Mouse (Mus musculus) liver, adult (tissue): Measurements from ENCODE around the gene Kifc3.

ENCODE experiments used
- GATA4 ChIP-seq: IDR thresholded peaks from 2 replicates; pipeline ENCODE4 v1.6.1; 2014; ENCODE audit warnings: mild to moderate bottlenecking, low read length; ENCODE audit not compliant: insufficient replicate concordance

Gene Kifc3

DNA sequence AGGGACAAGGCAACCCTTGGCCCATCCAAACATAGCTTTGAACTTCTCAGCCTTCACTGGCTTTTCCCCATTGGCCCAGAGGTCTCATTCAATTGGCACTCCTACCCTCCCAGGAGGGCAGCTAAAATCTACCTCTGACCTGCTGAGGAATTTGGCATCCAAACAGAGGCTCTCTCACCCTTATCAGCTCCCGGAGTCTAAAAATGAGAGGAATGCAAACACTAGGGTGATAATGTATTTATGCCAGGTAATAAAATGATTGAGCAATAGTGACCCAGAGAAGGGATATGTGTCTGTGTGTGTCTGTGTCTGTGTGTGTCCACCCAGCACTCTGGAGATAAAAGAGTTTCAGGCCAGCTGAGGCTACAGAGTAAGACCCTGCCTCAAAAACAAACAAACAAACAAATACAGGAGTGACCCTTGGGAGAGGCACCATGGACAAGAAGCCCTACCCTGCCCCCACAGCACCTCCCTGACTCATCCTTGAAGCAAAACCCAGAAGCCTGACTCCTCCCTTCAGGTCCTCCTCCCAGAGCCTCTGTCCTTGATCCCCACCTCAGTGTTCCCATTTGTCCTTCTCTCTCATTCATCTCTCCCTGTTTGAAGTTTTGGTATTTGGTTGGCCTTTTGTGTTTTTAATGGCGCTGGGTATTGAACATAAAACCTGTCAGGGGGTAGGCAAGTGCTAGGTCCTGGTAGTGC, 56.4 kb downstream of the Kifc3 start:
- peak; percentile 94 for TF ChIP-seq GATA4

DNA sequence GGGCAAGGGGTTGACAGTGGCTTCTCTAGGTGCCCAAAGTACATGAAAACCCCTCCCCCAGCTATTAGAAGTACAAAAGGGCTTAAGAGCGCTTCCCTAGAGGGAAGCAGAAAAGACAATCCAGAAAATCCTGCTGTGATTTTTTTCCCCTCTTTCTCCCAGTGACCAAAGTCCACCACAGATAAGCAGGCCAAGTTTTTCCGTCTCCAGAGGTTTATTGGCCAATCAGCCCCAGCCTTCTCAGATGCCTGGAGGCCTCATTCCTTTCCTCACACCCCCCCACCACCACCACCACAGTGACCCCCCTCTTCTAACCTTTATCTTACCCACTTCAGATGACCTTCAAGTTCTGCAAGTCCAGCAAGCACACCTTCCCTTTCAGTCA, 58.0 kb downstream of the Kifc3 start:
- TF ChIP-seq GATA4 = peak; percentile 58; the same call in 1 of the 2 replicates

DNA sequence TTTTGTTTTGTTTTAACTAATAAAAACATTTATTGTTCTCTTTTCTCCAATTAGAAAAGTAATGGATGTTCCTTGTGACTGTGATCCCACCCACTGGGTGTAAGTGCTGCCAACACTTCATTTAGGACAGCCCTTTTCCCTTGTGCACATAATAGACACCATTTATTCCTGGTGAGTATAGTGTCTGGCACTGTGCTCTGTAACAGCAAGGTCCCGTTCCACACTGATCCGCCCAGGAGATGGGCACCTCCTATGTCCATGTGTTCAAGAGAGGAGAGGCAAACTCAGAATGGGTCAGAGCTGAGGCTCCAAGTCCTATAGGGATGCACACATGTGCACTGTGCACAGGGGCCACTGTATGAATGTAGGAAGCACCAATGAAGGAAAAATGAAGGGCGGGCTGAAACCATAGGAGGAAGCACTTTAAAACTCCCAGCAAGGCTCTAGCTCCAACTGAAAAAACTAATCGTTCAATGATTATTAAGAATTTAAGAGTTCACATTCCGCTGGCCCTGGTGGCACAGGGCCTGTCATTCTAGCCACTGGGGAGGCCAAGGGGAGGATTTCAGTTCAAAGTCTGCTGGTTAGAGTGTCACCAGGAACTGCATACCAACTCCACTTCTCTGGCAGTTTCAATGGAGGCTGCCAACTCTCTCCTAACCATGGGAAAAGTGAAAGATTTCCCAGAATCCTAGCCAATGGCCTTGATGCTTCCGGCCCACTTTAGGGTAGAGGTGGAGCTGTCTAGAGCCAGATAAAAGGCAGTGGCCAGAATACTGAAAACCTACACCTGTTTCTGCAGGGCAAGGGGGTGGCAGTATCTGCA, 58.6 kb downstream of the Kifc3 start:
- no peak for TF ChIP-seq GATA4

DNA sequence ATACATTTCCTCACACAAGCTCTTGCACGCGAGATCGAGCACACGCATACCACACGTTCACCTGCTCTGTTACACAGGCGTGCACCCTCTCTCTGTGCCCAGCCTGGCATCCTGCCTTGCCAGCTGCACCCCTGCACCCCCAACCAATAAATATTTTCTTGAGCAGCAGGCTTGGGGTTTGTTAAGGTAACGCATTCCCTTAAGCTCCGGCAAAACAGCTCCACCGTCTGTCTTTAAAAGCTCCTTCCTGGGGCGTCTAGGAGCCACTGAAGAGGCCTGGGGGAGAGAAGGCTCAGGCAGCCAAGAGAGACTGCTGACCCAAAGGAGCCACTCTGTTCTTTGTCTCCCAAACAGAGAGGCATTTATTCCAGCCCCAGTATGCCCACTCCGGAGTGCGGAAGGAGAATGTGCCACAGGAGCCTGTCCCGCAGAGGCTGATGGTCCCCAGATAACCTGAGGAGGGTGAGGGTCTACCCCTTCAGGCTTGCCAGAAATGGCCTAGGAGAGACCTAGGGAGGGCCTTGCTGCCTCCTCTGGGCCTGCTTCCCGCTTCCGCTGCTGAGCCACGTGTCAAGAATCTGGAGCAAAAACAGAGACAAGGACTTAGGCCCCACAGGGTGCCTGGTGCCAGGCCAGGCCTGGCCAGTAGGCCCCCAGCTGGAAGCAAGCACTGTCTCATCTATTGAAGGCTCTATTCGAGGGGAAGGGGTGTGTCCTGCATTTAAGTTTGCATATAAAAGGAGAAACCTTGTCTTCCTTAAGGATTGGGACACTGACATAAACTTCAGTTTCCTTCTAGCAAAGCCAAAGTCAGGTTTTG, 59.4 kb downstream of the Kifc3 start:
- no peak for TF ChIP-seq GATA4

DNA sequence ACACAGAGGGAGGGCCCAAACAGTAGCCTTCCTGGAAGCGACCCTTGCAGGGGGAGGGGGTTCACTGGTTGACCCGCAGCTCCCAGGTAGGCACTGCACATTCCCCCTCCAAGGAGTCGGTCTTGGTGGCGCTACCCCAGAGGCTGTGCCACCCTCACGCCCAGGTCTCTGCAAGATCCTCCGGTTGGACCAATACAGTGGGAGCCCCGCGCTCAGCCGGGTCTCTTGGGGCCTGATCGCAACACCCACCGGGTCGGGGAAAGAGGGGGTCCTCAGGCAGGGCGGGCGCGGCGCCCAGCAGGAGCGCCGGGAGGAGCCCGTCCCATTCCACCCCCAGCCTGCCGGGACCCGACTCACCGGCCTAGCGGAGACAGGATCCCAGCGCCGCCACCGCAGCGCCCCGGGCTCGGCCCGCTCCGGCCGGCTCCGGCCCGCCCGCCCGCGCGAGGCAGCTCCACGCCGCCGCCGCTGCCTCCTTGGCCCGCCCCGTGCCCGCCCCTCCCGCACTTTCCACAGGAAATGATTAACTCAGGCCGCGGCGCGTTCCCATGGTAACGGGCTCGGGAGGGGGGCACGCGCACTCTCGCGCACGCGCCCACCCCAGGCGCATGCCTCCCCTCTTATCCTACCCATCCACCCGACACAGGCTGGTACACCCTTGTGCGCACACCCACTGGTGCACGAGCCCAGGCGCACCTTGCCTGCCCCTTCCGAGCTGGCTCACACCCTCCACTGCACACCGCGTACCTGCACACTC, 60.4 kb downstream of the Kifc3 start:
- peak; percentile 30; the same call in 1 of the 2 replicates for TF ChIP-seq GATA4

DNA sequence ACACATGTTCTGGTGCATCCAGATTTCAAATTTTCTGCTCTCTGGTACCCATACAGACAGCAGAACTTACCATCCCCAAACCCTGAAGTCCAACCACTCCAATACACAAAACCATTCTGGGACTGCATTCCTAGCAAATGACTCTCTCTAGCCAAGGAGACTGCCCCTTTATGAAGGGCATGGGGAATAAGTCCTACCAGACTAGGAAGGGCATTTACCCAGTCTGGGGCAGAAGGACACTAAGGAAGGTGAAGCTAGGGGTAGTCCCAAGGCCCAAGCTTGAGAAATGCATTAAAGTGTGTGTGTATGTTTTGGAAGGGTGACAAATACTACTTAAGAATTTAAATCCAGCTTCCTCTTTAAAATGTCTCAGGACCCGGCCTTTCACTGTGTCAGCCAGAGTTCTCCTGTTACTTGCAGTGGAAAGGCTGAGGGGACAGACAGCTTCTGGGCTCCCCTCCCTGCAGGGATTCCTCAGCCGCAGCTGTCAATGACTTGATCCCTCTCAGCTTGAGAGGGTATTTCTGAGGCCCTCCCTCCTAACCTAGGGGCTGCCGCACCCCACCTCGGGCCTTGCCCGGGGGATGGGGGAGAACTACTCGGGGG, 61.0 kb downstream of the Kifc3 start:
- no peak for TF ChIP-seq GATA4

DNA sequence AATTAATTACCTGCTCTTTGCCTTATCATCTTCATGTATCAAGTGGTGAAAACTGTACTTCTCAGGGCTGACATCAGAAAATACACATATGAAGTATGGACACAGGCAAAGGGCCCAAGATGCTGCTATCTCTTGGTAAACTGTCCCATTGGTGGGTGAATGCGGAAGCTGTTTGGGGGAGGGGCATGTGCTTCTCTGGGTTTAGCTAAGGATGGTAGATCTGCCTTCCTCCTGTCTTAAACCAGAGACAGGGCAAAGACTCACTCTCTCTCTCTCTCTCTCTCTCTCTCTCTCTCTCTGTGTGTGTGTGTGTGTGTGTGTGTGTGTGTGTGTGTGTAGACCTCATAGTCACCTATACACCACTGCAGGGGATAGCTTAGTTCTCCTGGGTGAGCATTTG, 61.6 kb downstream of the Kifc3 start:
- TF ChIP-seq GATA4 = no peak

DNA sequence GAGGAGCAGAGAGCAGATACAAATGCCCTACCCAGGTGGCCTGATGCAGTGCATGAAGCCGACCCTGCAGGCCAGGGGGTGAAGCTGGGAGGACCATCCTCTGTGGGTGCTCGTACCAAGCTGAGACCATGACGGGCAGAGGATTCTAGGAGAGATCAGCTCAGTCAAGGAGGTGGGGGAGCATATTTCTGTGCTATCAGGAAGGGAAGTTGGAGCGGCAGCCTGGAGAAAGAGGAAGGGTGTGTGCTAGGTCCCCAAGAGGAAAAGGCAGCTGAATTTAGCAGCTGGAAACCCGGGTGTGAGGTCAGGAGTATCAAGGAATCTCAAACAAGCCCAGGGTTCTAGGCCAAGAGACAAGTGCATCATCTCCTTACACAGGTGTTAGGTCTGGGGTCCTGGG, 62.1 kb downstream of the Kifc3 start:
- peak; percentile 70; the same call in 1 of the 2 replicates for TF ChIP-seq GATA4

DNA sequence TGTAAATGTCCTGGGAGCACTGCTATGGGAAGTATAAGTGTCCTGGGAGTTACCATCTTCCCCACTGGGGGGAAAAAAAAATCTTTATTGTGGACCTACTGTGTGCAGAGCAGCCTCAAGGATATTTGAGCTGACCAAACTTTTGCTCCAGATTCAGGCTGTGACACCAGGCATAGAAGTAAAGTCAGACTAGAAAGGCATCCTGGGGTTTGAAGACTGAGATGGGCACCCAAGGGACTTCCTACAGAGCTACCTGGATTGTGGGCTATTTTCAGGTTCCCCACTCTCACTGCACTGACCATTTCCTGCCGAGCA, 63.6 kb downstream of the Kifc3 start:
- TF ChIP-seq GATA4 = no peak

DNA sequence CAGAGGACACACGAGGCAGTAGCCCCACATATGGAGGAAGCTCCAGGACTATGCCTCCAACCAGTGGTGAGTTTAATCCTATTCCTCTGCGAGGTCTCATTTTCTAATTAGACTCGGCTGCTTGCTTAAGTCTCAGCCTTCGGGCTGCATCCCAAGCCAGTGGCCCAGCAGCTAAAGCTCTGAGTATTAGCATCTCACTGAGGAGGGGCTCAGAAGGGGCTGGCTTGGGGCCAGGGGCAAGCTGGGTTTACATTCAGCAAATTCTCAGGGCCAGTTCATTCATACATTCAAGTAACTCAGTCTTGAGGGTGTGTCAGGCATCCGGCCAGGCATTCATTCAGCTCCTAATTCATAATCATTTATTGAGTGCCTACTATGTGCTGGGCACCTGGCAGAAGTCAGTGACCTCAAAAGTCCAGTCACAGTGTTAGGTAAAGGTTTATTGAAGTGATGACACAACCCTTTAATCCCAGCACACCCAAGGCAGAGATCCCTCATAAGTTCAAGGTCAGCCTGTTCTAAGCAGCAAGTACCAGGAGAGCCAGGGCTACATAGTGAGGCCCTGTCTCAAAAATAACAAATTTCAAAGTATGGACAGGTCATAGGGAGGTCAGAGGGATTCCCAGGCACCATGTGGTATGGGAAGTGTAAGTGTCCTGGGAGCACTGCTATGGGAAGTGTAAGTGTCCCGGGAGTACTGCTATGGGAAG, 64.1 kb downstream of the Kifc3 start:
- TF ChIP-seq GATA4 = no peak

DNA sequence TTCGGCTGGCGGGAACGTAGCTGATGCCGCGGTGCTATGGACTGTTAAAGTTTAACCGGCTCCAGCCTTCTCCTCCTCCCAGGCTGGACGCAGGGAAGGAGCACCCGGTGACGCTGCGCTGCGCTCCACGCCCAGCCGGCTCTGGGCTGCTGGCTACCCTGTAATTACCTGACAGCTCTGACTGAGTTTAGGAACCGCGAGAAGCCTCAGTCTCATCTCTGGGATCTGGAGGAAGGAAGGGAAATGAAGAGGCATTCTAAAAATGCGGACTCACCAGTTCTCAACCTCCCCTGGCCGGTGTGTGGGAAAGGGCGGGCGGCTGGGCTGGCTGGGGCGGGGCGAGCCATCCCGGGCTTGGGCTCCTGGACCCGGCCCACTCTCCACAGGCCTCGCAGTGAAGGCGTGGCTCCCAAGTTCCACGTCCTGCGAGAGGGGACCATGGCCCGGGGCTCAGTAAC, 64.9 kb downstream of the Kifc3 start:
- no peak for TF ChIP-seq GATA4

DNA sequence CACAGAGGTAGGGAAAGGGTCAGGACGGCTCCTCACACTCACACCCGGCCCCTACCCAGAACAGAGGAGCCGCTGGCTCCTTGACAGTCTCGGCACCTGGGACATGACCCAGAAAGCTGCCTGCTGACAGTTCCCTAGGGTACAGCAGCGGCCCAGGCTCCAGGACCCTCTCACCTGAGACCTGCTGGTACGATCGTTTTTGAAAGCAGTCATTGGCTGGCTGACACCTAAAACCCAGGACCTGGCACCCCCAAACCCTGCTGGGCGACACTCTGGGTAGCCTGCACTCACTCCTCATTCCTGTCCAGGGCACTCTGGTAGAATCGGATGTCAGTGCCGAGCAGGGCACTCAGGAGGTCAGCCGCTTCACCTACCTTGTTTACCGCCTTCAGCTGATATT, 65.4 kb downstream of the Kifc3 start:
- no peak for TF ChIP-seq GATA4

DNA sequence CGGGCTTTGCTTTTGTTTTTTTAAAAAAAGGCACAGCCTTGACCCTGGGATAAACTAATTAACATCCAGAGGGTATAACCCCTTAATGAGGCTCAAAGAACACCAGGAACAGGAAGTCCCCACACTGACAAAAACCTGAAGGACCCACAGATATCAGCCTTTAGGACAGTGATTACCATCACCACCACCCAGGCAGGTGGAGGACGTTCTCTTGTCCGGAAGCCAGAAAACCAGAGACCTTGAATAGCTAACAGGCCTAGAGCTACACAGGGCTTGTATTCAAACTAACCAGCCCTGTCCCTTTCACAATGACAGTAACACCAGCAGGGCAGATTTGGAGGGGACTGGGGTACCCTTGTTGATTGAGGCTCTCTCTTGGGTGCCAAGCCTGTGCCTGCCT, 66.4 kb downstream of the Kifc3 start:
- no peak for TF ChIP-seq GATA4

DNA sequence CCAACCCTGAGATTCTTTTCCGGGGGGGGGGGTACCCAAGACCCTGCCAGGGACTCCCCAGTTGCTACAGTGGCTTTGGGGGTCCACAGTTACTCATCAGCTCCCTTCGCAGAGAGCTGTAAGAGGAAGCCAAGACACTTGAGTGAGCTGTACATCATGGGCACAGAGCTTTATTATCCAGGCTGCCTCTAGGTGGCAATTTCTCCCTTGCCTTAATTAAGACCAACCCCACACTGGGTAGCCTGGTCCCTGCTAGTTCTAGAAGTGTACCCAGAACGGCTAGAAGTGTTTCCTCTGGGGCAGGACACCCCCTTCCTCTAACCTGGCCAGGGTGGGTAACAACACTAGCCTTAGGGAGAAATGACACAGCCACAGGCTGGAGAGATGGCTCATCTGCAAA, 67.4 kb downstream of the Kifc3 start:
- TF ChIP-seq GATA4 = no peak
